In genomic region chr4:85764015-85764450, GRCm38 (mm10) we compare ENCODE assay signal across 29 mouse cellular contexts.
DNase-seq lines count a peak whose midpoint lies in the region; ATAC-seq and TF ChIP-seq lines count a peak whose summit lies in the region.
"Had no signal": no experiment of that assay in that cellular context is flagged by ENCODE, and none has a peak within 500 bp of the region (broad histone marks: within the 10 kb centered on the region; RNA-seq: fewer than 3 reads in every experiment).

No protein-coding gene starts in this region.

- peak; percentile 76 for DNase-seq in heart, embryonic 10.5 days (ENCODE audit: low spot score)
- DNase-seq in heart, adult 8-10 months (ENCODE audit: low spot score), result no peak
- DNase-seq in kidney, postnatal 10 days, result peak; percentile 9
- no peak for DNase-seq in kidney, adult 11 months
- no peak for DNase-seq in lung, postnatal 14 days
- DNase-seq in brain, embryonic 14.5 days (ENCODE audit: low read depth), result peak; percentile 20
- no peak for DNase-seq in hindbrain, embryonic 10.5 days (ENCODE audit: low spot score)
- DNase-seq: adrenal gland, postnatal 25 days; B cell, adult 2 months; cerebellum, adult 8-10 months; gastrocnemius, postnatal 25 days; heart, adult 11 months; kidney, adult 8-10 months; liver, embryonic 13.5 days; lung, adult 18-20 months; lung, postnatal 36 days; right cerebral cortex, adult 18-20 months; spleen, adult 18-20 months; thymus, postnatal 14 days had no signal

- no peak for TF ChIP-seq CTCF in brain, embryonic 14.5 days (IDR thresholded peaks at IDR 0.05; ENCODE audit: borderline replicate concordance, extremely low read depth, insufficient read depth, insufficient read length)

- H3K9me3 ChIP-seq in heart, embryonic 10.5 days, result no peaks in the 10 kb centered on the region
- H3K9me3 ChIP-seq in lung, embryonic 16.5 days (ENCODE audit: control insufficient read depth, low read length), result no peaks in the 10 kb centered on the region
- no peaks in the 10 kb centered on the region for H3K9me3 ChIP-seq in hindbrain, embryonic 10.5 days
- H3K9me3 ChIP-seq: forebrain, embryonic 12.5 days; heart, embryonic 13.5 days; hindbrain, embryonic 15.5 days; limb, embryonic 10.5 days; limb, embryonic 15.5 days; liver, embryonic 13.5 days; neural tube, embryonic 12.5 days had no signal

- ATAC-seq in lung, embryonic 16.5 days (ENCODE audit: low read depth), result peak; percentile 51
- ATAC-seq: inflammation-experienced regulatory T-cells, adult 6 months had no signal

- H3K27ac ChIP-seq in heart, embryonic 10.5 days, result no peak overlapping the region
- H3K27ac ChIP-seq in lung, embryonic 16.5 days (ENCODE audit: low read length), result no peak overlapping the region
- H3K27ac ChIP-seq in hindbrain, embryonic 10.5 days, result no peak overlapping the region
- H3K27ac ChIP-seq: forebrain, embryonic 12.5 days; heart, embryonic 13.5 days; hindbrain, embryonic 15.5 days; kidney, postnatal 0 days; limb, embryonic 10.5 days; liver, embryonic 13.5 days; neural tube, embryonic 12.5 days had no signal

- H3K4me1 ChIP-seq in heart, embryonic 10.5 days, result peaks cover 7% of the 10 kb centered on the region; the same call in 1 of the 2 replicates
- peaks cover 9% of the 10 kb centered on the region; the same call in 1 of the 2 replicates for H3K4me1 ChIP-seq in lung, embryonic 16.5 days (replicated peaks; ENCODE audit: control insufficient read depth, insufficient read depth, low read length)
- 0 out of 2 replicates have a peak, but pooled peaks cover 3% of the 10 kb centered on the region for H3K4me1 ChIP-seq in hindbrain, embryonic 10.5 days (replicated peaks)
- H3K4me1 ChIP-seq: liver, embryonic 13.5 days had no signal

- no peak for TF ChIP-seq POLR2A in brain, embryonic 14.5 days (IDR thresholded peaks at IDR 0.05; ENCODE audit: borderline replicate concordance, extremely low read depth, insufficient read depth, insufficient read length, poor library complexity, severe bottlenecking)

- 53% methylated on average over 14 of the region's 14 CpGs for WGBS in heart, embryonic 10.5 days
- 35% methylated on average over 14 of the region's 14 CpGs for WGBS in lung, embryonic 16.5 days
- 94% methylated on average over 14 of the region's 14 CpGs for WGBS in hindbrain, embryonic 10.5 days

- no peak overlapping the region for H3K9ac ChIP-seq in lung, embryonic 16.5 days (ENCODE audit: low read length)
- H3K9ac ChIP-seq: forebrain, embryonic 12.5 days; heart, embryonic 13.5 days; hindbrain, embryonic 15.5 days; limb, embryonic 15.5 days; liver, embryonic 13.5 days; neural tube, embryonic 12.5 days had no signal

- H3K27me3 ChIP-seq in heart, embryonic 10.5 days (ENCODE audit: insufficient read depth, poor library complexity, severe bottlenecking), result no peaks in the 10 kb centered on the region
- H3K27me3 ChIP-seq in lung, embryonic 16.5 days (ENCODE audit: control insufficient read depth, insufficient read depth, low read depth, low read length), result no peaks in the 10 kb centered on the region
- H3K27me3 ChIP-seq in hindbrain, embryonic 10.5 days (ENCODE audit: insufficient read depth, poor library complexity, severe bottlenecking), result no peaks in the 10 kb centered on the region
- H3K27me3 ChIP-seq: forebrain, embryonic 12.5 days; heart, embryonic 13.5 days; hindbrain, embryonic 15.5 days; limb, embryonic 15.5 days; liver, embryonic 13.5 days; neural tube, embryonic 12.5 days had no signal

- no peak overlapping the region for H3K4me3 ChIP-seq in heart, embryonic 10.5 days
- no peak overlapping the region for H3K4me3 ChIP-seq in lung, embryonic 16.5 days (ENCODE audit: low read length)
- H3K4me3 ChIP-seq in hindbrain, embryonic 10.5 days, result no peak overlapping the region
- H3K4me3 ChIP-seq: forebrain, embryonic 12.5 days; heart, embryonic 13.5 days; hindbrain, embryonic 15.5 days; limb, embryonic 10.5 days; limb, embryonic 15.5 days; liver, embryonic 13.5 days; myocyte; neural tube, embryonic 12.5 days had no signal

- no peak overlapping the region for H3K4me2 ChIP-seq in lung, embryonic 16.5 days (ENCODE audit: low read depth, low read length)
- H3K4me2 ChIP-seq: forebrain, embryonic 12.5 days; heart, embryonic 13.5 days; hindbrain, embryonic 15.5 days; limb, embryonic 15.5 days; liver, embryonic 13.5 days; neural tube, embryonic 12.5 days had no signal

- no peaks in the 10 kb centered on the region for H3K36me3 ChIP-seq in heart, embryonic 10.5 days
- H3K36me3 ChIP-seq in lung, embryonic 16.5 days (ENCODE audit: control insufficient read depth, insufficient read depth, low read length), result no peaks in the 10 kb centered on the region
- no peaks in the 10 kb centered on the region for H3K36me3 ChIP-seq in hindbrain, embryonic 10.5 days
- H3K36me3 ChIP-seq: forebrain, embryonic 12.5 days; heart, embryonic 13.5 days; hindbrain, embryonic 15.5 days; limb, embryonic 10.5 days; limb, embryonic 15.5 days; liver, embryonic 13.5 days; neural tube, embryonic 12.5 days had no signal

Comparison
In these comparisons a context has a peak if more than half of its experiments do, and no peak if none do; other contexts are left out.
1. DNase-seq: peak in heart, embryonic 10.5 days (single experiment), kidney, postnatal 10 days (single experiment) and brain, embryonic 14.5 days (single experiment); none in heart, adult 8-10 months (single experiment), kidney, adult 11 months (single experiment), lung, postnatal 14 days (single experiment) and hindbrain, embryonic 10.5 days (single experiment).